Mouse (Mus musculus) lung, postnatal 0 days (tissue): ENCODE data around the gene Oaf.

Experiments used
- CTCF ChIP-seq: IDR thresholded peaks from 2 replicates; pipeline ENCODE4 v1.5.1; 2016; ENCODE audit warnings: antibody characterized with exemption, mild to moderate bottlenecking
- EP300 ChIP-seq: IDR thresholded peaks from 2 replicates; pipeline ENCODE4 v1.6.1; 2016; ENCODE audit warnings: antibody characterized with exemption, mild to moderate bottlenecking, control low read depth

DNA sequence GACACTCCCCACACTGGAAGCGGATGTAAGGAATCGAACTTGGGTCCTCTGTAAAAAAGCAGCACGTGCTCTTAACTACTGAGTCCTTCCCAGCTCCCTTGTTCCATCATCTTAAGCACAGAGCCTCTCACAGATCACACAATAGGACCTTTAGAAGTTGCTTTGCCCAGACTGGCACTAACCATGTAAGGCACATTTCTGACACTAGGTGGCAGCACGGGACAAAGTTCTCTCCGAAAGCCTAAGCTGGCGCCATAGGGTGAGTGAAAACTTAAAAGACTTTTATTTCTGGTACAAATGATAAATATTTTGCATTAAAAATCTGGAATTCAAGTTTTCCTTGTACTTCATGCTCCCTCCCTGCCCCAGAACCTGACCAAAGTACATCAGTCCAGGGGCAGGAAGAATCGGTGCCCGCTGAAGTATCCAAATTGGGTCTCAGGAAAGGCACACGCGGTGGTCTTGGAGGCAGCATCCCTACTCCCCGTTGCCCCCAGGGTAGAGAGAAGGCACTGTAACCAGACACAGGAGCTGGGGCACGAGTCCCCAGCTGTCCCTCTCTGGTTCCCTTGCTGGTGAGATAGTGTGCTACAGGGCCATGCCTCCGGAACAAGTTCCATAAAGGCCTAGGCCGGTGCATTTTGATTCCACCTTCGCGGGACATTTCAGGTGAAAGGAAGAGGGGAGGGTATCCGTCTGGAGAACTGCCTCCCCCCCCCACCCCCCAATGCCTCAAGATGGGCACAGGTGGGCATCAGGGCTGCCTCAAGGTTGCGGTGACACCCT lies 17.9 kb downstream of the Oaf start:
- TF ChIP-seq EP300, result no peak
- TF ChIP-seq CTCF, result peak; percentile 95
